Mouse (Mus musculus) adrenal gland, adult 2 months (tissue): Measurements from ENCODE around the gene Smurf2. TPM values are rescaled to one million over a fixed set of nuclear protein-coding genes. Genes with fewer than 3 reads are reported as not detected.

Experiments used
- DNase-seq: peaks from one replicate; pipeline ENCODE4 v3.0.0; 2021
- microRNA-seq, 2 experiments: library from miRNA; unstranded; fragments of <30 nt; microRNA quantifications; one replicate each; pipeline ENCODE4 v1.2.0; 2021
- polyA plus RNA-seq: library from polyadenylated mRNA; depleted of rRNA; stranded (reverse); fragments of >200 nt; gene quantifications from 2 replicates; pipeline ENCODE4 v1.2.3, GENCODE M21; 2012; rRNA removed
- total RNA-seq, 2 experiments: library from RNA; stranded (reverse); gene quantifications; 2 replicates each; pipeline ENCODE4 v1.2.3; 2021

The Smurf2 gene
- total and polyA plus RNA-seq, 3 experiments = 4.7 to 38.2 (median 34.6) TPM

DNA sequence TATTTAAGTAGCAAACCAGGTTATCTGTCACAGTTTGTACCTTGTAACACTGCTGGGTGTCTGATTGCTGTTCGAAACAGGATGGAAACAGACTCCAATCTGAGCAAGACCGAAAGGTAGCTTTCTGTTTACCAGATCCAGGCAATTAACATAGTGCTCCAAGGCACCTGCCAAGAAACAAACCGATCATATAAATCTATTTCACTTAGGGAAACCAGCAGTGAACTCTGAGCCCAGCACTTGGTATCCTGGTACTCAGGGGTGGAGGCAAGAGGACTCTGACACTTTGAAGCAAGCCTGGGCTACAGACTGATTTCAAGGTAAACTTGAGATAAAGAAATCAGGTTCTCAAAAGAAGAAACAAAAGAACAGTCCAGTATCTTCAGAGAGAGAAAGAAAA lies 143.1 kb downstream of the Smurf2 start:
- DNase-seq = no peak

DNA sequence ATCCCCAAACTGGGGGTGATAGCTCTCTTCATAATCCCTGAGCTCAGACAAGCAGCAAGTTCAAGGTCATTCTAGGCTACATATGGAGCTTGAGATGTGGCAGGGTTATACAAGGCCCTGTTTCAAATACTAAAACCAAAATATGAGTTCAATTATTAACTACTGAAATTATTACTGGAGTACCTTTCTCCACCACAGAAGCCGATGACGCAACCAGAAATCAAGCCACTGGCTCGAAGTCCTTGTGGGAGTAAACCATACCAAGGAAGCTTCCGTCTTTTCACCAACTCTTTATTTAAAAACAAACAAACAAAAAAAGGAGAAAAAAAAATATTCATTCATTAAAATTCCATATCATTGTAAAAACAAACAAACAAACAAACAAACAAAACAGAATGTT lies 143.6 kb downstream of the Smurf2 start:
- DNase-seq = no peak

- DNase-seq = no peak
Measured at GRCm38 (mm10) chr11:106773061-106773460, 147.5 kb downstream of the Smurf2 start.

DNA sequence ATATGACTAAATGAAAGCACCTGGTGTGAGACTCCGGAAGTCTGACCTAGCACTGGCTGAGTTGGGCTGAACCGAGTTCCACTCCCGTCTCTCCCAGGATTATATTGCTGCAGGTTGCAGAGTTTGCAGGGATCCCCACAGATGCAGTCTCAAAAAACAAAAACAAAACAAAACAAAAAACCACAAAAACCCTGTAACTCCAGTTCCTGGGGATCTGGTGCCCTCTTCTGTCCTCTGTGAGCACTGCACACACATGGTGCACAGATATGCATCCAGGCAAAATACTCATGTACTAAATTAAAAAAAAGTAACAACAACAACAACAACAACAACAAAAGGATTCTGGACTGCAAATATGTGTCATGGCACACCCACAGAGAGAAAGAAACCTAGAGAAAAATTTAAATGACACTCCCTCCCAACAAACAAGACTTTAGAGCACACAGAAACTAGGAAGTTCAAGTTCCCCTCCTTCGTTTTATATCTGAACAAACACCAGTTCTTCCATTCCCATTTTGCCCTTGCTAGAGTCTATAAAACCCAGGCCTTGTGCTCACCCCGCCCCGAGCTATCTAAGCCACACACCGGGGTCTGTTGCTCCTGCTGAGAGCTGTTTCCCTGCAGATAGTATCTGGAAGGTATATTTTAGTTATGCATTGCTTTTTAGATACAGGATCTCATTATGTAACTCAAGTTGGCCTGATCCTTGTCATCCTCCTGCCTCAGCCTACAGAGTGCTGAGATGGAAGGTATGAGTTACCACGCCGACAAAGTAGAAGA lies 150.1 kb downstream of the Smurf2 start:
- no peak for DNase-seq

Small RNA genes lying within 50 kb of the gene (microRNA-seq; reads per million reads assigned to microRNA genes)
- gene Gm25994 = 0 reads per million in 2 experiments
- 1.8 to 2.1 reads per million in 2 experiments for gene Gm27322
- 10.3 to 16.1 reads per million in 2 experiments for gene Mir3064

Other genes starting within 250 kb of the Smurf2 start
- 10 to 100 TPM; 64.0 to 94.8 TPM for gene Pecam1, start 170.1 kb downstream of the Smurf2 start, total RNA-seq
- 15.5 and 17.5 TPM in 2 replicates for gene Pecam1, start 170.1 kb downstream of the Smurf2 start, polyA plus RNA-seq
- 1 to 10 TPM in 1 of 2 experiments, under 1 TPM in 1; 0.81 to 2.6 TPM for gene Milr1, start 169.5 kb downstream of the Smurf2 start, total RNA-seq
- gene Milr1, start 169.5 kb downstream of the Smurf2 start, polyA plus RNA-seq = not detected in 2 replicates
- gene Polg2, start 141.2 kb downstream of the Smurf2 start, total RNA-seq = 1 to 10 TPM; 3.3 to 6.2 TPM
- gene Polg2, start 141.2 kb downstream of the Smurf2 start, polyA plus RNA-seq = 6.0 and 8.1 TPM in 2 replicates
- gene Ddx5, start 131.5 kb downstream of the Smurf2 start, total RNA-seq = 1,000 to 10,000 TPM in 1 of 2 experiments, 100 to 1,000 TPM in 1; 763 to 1,110 TPM
- gene Ddx5, start 131.5 kb downstream of the Smurf2 start, polyA plus RNA-seq = 2,814 and 2,984 TPM in 2 replicates
- gene Cep95, start 131.5 kb downstream of the Smurf2 start, total RNA-seq = 10 to 100 TPM in 1 of 2 experiments, 1 to 10 TPM in 1; 7.1 to 12.5 TPM
- 0.73 and 0.92 TPM in 2 replicates for gene Cep95, start 131.5 kb downstream of the Smurf2 start, polyA plus RNA-seq
- gene Kpna2, start 78.8 kb upstream of the Smurf2 start, total RNA-seq = 10 to 100 TPM; 33.6 to 34.8 TPM
- gene Kpna2, start 78.8 kb upstream of the Smurf2 start, polyA plus RNA-seq = 6.5 and 7.0 TPM in 2 replicates
- gene 1810010H24Rik, start 105.0 kb upstream of the Smurf2 start, total RNA-seq = 1 to 10 TPM; 2.7 to 3.1 TPM
- 2.0 and 4.8 TPM in 2 replicates for gene 1810010H24Rik, start 105.0 kb upstream of the Smurf2 start, polyA plus RNA-seq
- gene Bptf, start 211.4 kb upstream of the Smurf2 start, total RNA-seq = 10 to 100 TPM; 33.6 to 43.6 TPM
- 22.1 and 22.4 TPM in 2 replicates for gene Bptf, start 211.4 kb upstream of the Smurf2 start, polyA plus RNA-seq